Mouse (Mus musculus): ENCODE data around the gene Hapln3. TPM values are rescaled to one million over a fixed set of nuclear protein-coding genes. Genes with fewer than 3 reads are reported as not detected.

The Hapln3 gene
- polyA plus RNA-seq, 1 experiment from 2014 or later, result 3.2 TPM

Other genes with a start within 250 kb of the Hapln3 start
- 72.2 and 76.5 TPM in 2 replicates for gene Aen, start 235.2 kb downstream of the Hapln3 start, polyA plus RNA-seq (2016; fragmentation: Nextera tagmentation; extraction: Ambion mirVana)
- 0.39 and 0.75 TPM in 2 replicates for gene Isg20, start 217.6 kb downstream of the Hapln3 start, polyA plus RNA-seq (2016; fragmentation: Nextera tagmentation; extraction: Ambion mirVana)
- 0.02 and 0.05 TPM in 2 replicates for gene Acan, start 77.5 kb downstream of the Hapln3 start, polyA plus RNA-seq (2016; fragmentation: Nextera tagmentation; extraction: Ambion mirVana)
- 94.9 and 98.1 TPM in 2 replicates for gene Mfge8, start 18.0 kb upstream of the Hapln3 start, polyA plus RNA-seq (2016; fragmentation: Nextera tagmentation; extraction: Ambion mirVana)
- gene Abhd2, start 142.2 kb upstream of the Hapln3 start, polyA plus RNA-seq (2016; fragmentation: Nextera tagmentation; extraction: Ambion mirVana), result 6.8 and 8.7 TPM in 2 replicates